Mouse (Mus musculus): Measurements from ENCODE around the gene Gosr2. TPM values are rescaled to one million over a fixed set of nuclear protein-coding genes. Genes with fewer than 3 reads are reported as not detected.

The Gosr2 gene
- polyA plus RNA-seq, 1 experiment = 73.9 TPM

- peaks cover 53% of the 10 kb centered on the region for H3K79me2 ChIP-seq (ENCODE audit: control insufficient read depth, insufficient read depth)
- peaks cover 5% of the 10 kb centered on the region for H3K36me3 ChIP-seq (ENCODE audit: control insufficient read depth, insufficient read depth)
Measured at GRCm38 (mm10) chr11:103696851-103697564, 690 bp downstream of the Gosr2 start.

GRCm38 (mm10) chr11:103693241-103693640 lies 4.5 kb downstream of the Gosr2 start:
- Histone ChIP-seq H3ac (ENCODE audit: control insufficient read depth, insufficient read length) (no peak overlapping the region), H3K4me2 (ENCODE audit: low read depth) (no peak overlapping the region), H3K79me2 (ENCODE audit: control insufficient read depth, insufficient read depth) (peaks cover 91% of the 10 kb centered on the region), H3K36me3 (ENCODE audit: control insufficient read depth, insufficient read depth) (peaks cover 8% of the 10 kb centered on the region), H3K27me3 (ENCODE audit: control insufficient read depth, insufficient read depth, insufficient read length) (no peaks in the 10 kb centered on the region), H3K4me3 (no peak overlapping the region)
- TF ChIP-seq MYOG (IDR thresholded peaks at IDR 0.05; ENCODE audit: control insufficient read depth in 1 of 3, insufficient read depth in 1 of 3, insufficient read length in 2 of 3, low read depth in 2 of 3) (no peak), REST (IDR thresholded peaks at IDR 0.05; ENCODE audit: insufficient read depth, insufficient read length) (no peak), POLR2A (IDR thresholded peaks at IDR 0.05; ENCODE audit: insufficient read length, low read depth) (no peak), TCF12 (IDR thresholded peaks at IDR 0.05; ENCODE audit: insufficient read depth, poor library complexity, severe bottlenecking) (no peak), E2F4 (IDR thresholded peaks at IDR 0.05; ENCODE audit: insufficient read depth) (no peak), CEBPB (IDR thresholded peaks at IDR 0.05; ENCODE audit: insufficient read depth, poor library complexity, severe bottlenecking) (no peak), SRF (IDR thresholded peaks at IDR 0.05; ENCODE audit: control insufficient read depth, insufficient read length, low read depth) (no peak), POLR2AphosphoS2 (IDR thresholded peaks at IDR 0.05; ENCODE audit: insufficient read length, low read depth) (no peak), MYOD1 (IDR thresholded peaks at IDR 0.05; ENCODE audit: control insufficient read depth in 1 of 3, insufficient read length in 2 of 3, low read depth in 2 of 3) (no peak), TCF3 (IDR thresholded peaks at IDR 0.05; ENCODE audit: insufficient read length, low read depth) (no peak)

More at GRCm38 (mm10) chr11:103696851-103697564, 690 bp downstream of the Gosr2 start:
- Histone ChIP-seq H3K27me3 (ENCODE audit: control insufficient read depth, insufficient read depth, insufficient read length) (peaks cover 6% of the 10 kb centered on the region), H3K4me2 (ENCODE audit: low read depth) (peak overlapping the region; percentile 71), H3K4me3 (peak overlapping the region; percentile 72), H3ac (ENCODE audit: control insufficient read depth, insufficient read length) (peak overlapping the region; percentile 64)
- TF ChIP-seq MYOG (IDR thresholded peaks at IDR 0.05; ENCODE audit: control insufficient read depth in 1 of 3, insufficient read depth in 1 of 3, insufficient read length in 2 of 3, low read depth in 2 of 3) (no peak), SRF (IDR thresholded peaks at IDR 0.05; ENCODE audit: control insufficient read depth, insufficient read length, low read depth) (no peak), REST (IDR thresholded peaks at IDR 0.05; ENCODE audit: insufficient read depth, insufficient read length) (no peak), E2F4 (IDR thresholded peaks at IDR 0.05; ENCODE audit: insufficient read depth) (no peak)

- Histone ChIP-seq H3K27me3 (ENCODE audit: control insufficient read depth, insufficient read depth, insufficient read length) (no peaks in the 10 kb centered on the region), H3K79me2 (ENCODE audit: control insufficient read depth, insufficient read depth) (peaks cover 79% of the 10 kb centered on the region), H3K4me2 (ENCODE audit: low read depth) (no peak overlapping the region), H3K4me3 (no peak overlapping the region), H3ac (ENCODE audit: control insufficient read depth, insufficient read length) (no peak overlapping the region), H3K36me3 (ENCODE audit: control insufficient read depth, insufficient read depth) (peaks cover 18% of the 10 kb centered on the region)
- TF ChIP-seq SRF (IDR thresholded peaks at IDR 0.05; ENCODE audit: control insufficient read depth, insufficient read length, low read depth) (no peak), MYOD1 (IDR thresholded peaks at IDR 0.05; ENCODE audit: control insufficient read depth in 1 of 3, insufficient read length in 2 of 3, low read depth in 2 of 3) (no peak), USF1 (IDR thresholded peaks at IDR 0.05; ENCODE audit: low read depth) (no peak), POLR2AphosphoS2 (IDR thresholded peaks at IDR 0.05; ENCODE audit: insufficient read length, low read depth) (no peak)
Measured at GRCm38 (mm10) chr11:103691036-103691435, 6.7 kb downstream of the Gosr2 start.

GRCm38 (mm10) chr11:103688980-103689378 lies 8.7 kb downstream of the Gosr2 start:
- peaks cover 18% of the 10 kb centered on the region for H3K36me3 ChIP-seq (ENCODE audit: control insufficient read depth, insufficient read depth)
- H3K4me3 ChIP-seq = no peak overlapping the region
- no peak overlapping the region for H3ac ChIP-seq (ENCODE audit: control insufficient read depth, insufficient read length)
- no peak for TF ChIP-seq POLR2A (IDR thresholded peaks at IDR 0.05; ENCODE audit: insufficient read length, low read depth)
- TF ChIP-seq TCF3 (IDR thresholded peaks at IDR 0.05; ENCODE audit: insufficient read length, low read depth) = no peak
- H3K27me3 ChIP-seq (ENCODE audit: control insufficient read depth, insufficient read depth, insufficient read length) = no peaks in the 10 kb centered on the region
- H3K4me2 ChIP-seq (ENCODE audit: low read depth) = no peak overlapping the region
- peaks cover 58% of the 10 kb centered on the region for H3K79me2 ChIP-seq (ENCODE audit: control insufficient read depth, insufficient read depth)

GRCm38 (mm10) chr11:103688271-103688979 lies 9.3 kb downstream of the Gosr2 start:
- peaks cover 19% of the 10 kb centered on the region for H3K36me3 ChIP-seq (ENCODE audit: control insufficient read depth, insufficient read depth)
- H3K27me3 ChIP-seq (ENCODE audit: control insufficient read depth, insufficient read depth, insufficient read length) = no peaks in the 10 kb centered on the region
- TF ChIP-seq POLR2AphosphoS2 (IDR thresholded peaks at IDR 0.05; ENCODE audit: insufficient read length, low read depth) = no peak
- TF ChIP-seq REST (IDR thresholded peaks at IDR 0.05; ENCODE audit: insufficient read depth, insufficient read length) = no peak
- TF ChIP-seq MAX (IDR thresholded peaks at IDR 0.05; ENCODE audit: low read depth) = no peak
- no peak for TF ChIP-seq POLR2A (IDR thresholded peaks at IDR 0.05; ENCODE audit: insufficient read length, low read depth)
- TF ChIP-seq MYOG (IDR thresholded peaks at IDR 0.05; ENCODE audit: control insufficient read depth in 1 of 3, insufficient read depth in 1 of 3, insufficient read length in 2 of 3, low read depth in 2 of 3) = no peak
- no peak for TF ChIP-seq MYOD1 (IDR thresholded peaks at IDR 0.05; ENCODE audit: control insufficient read depth in 1 of 3, insufficient read length in 2 of 3, low read depth in 2 of 3)
- TF ChIP-seq TCF3 (IDR thresholded peaks at IDR 0.05; ENCODE audit: insufficient read length, low read depth) = no peak
- no peak for TF ChIP-seq TCF12 (IDR thresholded peaks at IDR 0.05; ENCODE audit: insufficient read depth, poor library complexity, severe bottlenecking)
- no peak for TF ChIP-seq USF1 (IDR thresholded peaks at IDR 0.05; ENCODE audit: low read depth)
- TF ChIP-seq SRF (IDR thresholded peaks at IDR 0.05; ENCODE audit: control insufficient read depth, insufficient read length, low read depth) = no peak
- TF ChIP-seq E2F4 (IDR thresholded peaks at IDR 0.05; ENCODE audit: insufficient read depth) = no peak
- no peak for TF ChIP-seq CEBPB (IDR thresholded peaks at IDR 0.05; ENCODE audit: insufficient read depth, poor library complexity, severe bottlenecking)
- H3K4me2 ChIP-seq (ENCODE audit: low read depth) = no peak overlapping the region
- H3ac ChIP-seq (ENCODE audit: control insufficient read depth, insufficient read length) = no peak overlapping the region
- peaks cover 53% of the 10 kb centered on the region for H3K79me2 ChIP-seq (ENCODE audit: control insufficient read depth, insufficient read depth)
- no peak overlapping the region for H3K4me3 ChIP-seq

All from myocyte (in vitro differentiated cells).